Mouse (Mus musculus) layer of hippocampus, adult 9-11 months (tissue): ENCODE results near the gene Btbd9.

Experiments used
- DNase-seq: peaks from one replicate; pipeline ENCODE4 v3.0.0; 2022

Btbd9 gene

DNA sequence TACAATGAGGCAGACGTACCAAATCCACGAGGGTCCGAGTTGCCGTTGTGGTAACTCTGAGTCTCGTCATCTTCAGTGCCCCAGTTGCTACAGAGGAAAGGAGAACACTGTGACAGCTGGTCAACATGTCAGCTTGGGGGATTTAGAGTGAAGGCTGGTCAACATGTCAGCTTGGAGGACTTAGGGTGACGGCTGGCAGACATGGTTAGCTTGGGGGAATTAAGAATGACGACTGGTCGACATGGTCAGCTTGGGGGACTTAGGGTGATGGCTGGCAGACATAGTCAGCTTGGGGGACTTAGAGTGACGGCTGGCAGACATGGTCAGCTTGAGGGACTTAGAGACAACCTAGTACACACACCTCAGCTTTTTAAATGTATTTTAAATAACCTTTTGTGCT lies 21.5 kb upstream of the Btbd9 start:
- DNase-seq = no peak

DNA sequence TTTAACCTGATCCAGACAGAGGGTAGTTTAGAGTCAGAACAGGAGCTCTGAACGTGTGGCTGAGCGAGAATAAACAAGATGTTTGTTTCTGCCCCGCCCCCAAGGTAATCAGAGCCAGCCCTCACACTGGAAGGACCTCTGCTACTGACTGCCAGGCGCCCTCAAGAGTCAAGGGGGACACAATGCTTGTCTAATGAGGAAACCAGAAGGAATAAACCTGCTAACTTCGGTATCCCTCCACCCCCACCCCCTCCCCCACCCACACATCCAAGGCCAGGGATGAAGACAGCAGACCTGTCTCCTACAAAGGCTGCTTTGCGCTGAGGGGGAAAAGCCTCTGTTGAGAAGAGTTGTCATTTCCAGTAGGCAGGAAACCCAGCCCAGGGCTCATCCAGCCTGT lies 18.6 kb upstream of the Btbd9 start:
- no peak for DNase-seq

- no peak for DNase-seq
Observed at GRCm38 (mm10) chr17:30594407-30594806, 18.1 kb upstream of the Btbd9 start.

- DNase-seq = peak; percentile 72
Observed at GRCm38 (mm10) chr17:30590417-30591198, 14.3 kb upstream of the Btbd9 start.

- DNase-seq = peak; percentile 78
Observed at GRCm38 (mm10) chr17:30583258-30584001, 7.1 kb upstream of the Btbd9 start.

DNA sequence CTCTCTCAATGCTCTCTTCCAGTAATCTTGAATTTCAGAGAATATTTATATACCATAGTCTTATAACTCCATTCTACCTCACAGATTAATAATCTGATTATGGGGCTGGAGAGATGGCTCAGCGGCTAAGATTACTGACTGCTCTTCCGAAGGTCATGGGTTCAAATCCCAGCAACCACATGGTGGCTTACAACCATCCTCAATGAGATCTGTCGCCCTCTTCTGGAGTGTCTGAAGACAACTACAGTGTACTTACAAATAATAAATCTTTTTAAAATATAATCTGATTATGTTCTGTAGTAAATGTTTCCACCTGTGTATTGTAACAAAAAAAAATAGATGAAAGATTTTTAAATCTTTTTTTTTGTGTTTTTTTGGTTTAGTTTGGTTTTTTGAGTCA lies 6.0 kb upstream of the Btbd9 start:
- no peak for DNase-seq

DNA sequence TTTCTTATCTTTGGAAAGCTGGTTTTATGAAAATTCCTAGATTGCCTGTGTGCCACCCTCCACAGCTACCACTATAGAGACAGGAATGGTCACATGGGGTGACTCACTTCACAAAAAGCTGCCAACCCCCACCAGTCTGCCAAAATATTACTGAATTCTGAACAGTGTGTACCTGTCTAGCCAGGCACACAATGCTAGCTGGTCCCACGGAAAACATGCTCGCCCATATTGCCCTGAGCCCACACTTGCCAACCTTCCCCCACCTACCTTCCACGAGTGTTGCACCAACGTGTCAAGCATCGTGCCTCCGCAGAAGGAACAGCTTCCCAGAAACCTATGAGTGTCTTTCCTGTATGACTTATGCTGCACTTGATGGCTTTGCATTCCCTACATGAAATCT lies 4.9 kb upstream of the Btbd9 start:
- DNase-seq = peak; percentile 94

- DNase-seq = peak; percentile 84
Observed at GRCm38 (mm10) chr17:30580781-30581180, 4.5 kb upstream of the Btbd9 start.

DNA sequence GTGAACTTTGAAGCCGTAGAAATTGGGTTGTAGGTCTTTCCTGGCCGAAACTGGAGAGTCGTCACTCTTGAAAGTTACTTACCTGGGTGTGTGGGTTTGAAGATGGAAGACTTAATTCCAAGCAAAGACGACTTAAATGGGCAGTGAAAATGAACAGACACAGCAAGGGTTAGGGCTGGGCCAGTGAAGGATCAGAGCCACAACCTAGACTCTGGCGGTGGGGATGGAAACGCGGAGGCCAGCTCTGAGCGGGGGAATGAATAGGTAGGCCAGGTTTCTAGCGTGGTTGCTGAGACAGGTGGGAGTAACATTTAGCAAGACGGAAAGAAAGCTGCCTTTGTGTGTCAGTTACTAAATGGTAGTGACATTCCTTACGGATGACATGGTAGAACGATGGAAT lies 658 bp upstream of the Btbd9 start:
- no peak for DNase-seq

DNA sequence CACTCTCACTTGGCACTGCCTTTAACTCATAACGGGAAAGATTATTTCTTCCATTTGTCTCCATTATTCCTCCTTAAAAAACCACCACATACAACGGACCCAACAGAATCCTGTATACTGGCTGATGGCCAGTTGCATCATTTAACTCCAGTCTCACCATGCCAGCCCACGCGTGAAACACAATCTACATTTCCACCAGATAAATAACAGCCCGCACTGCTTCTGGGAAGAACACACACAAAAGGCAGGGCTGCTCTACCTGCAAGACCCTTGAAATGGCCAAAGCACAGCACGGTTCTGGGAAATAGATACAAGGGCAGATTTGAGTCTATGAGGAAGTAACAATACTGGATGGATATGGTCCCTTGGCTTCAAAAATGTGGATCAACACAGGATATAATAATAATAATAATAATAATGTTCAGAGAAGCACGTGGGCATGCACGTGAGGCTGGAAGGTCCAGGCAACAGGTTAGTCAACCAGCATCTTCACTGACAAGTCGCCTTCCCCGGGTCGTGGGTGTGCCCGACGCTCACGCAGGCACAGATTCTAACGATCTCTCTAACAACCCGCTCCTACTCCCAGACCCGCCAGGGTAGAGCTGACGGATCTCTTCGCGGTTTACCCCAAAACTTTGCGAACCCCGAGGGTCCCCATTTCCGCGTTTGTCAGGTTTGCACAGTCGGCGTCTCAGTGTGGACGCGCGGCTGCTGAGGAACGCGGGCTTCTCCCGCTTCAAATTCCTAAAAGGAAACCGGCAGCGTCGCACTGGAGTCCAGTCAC lies 975 bp downstream of the Btbd9 start:
- peak; percentile 68 for DNase-seq

- no peak for DNase-seq
Observed at GRCm38 (mm10) chr17:30574783-30575075, 1.6 kb downstream of the Btbd9 start.

GRCm38 (mm10) chr17:30573990-30574782 lies 2.1 kb downstream of the Btbd9 start:
- DNase-seq = no peak

- no peak for DNase-seq
Observed at GRCm38 (mm10) chr17:30570971-30571370, 5.3 kb downstream of the Btbd9 start.

DNA sequence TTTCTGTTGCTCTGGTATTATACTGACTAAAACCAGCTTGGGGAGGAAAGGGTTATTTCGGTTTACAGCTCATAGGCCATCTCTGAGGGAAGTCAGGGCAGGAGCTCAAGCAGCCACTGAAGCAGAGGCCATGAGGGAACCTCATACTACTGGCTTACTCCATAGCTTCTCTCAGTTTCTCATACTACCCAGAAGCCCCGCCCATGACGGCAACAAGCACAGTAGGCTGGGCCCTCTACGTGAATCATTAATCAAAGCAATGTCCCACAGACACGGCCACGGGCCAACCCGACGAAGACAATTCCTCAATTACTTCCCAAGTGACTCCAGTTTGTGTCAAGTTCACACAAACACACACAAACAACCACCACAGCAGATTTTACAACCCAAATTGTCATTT lies 6.1 kb downstream of the Btbd9 start:
- no peak for DNase-seq

GRCm38 (mm10) chr17:30568473-30568872 lies 7.8 kb downstream of the Btbd9 start:
- no peak for DNase-seq

DNA sequence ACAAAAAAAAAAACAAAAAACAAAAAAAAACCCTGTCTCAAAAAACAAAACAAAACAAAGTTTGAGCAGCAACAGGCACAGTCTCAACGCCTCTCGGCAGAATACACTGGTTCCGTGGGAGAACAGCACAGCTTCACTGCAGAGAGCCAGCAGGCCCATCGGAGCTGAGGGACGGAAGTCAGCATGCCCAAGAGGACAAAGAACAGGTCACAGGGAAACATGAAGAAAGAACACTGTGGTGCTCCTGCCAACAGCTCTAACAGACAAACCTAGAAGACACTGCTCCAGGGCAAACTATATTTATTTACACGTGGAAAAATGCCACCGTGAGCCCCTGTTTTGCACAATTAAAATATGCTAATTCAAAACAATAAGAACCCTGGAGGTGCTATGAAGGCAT lies 11.3 kb downstream of the Btbd9 start:
- no peak for DNase-seq

DNA sequence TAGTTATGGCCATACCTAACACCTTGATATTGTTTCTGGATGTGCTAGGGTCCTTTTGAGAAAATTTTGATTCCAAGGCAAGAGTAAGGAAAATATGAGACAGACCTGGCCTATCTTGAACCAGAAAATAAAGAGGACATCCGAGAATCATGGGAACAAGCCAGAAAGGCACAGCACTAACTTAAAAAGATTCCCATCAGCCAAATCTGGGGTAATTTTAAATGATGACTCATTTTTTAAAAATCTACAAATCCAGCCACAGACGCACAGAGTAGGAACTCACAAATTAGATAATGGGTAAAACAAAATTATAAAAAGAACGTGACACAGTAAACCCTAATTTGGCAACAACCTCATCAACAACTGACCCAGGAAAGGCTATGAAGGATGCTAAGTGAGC lies 11.9 kb downstream of the Btbd9 start:
- no peak for DNase-seq

- DNase-seq = no peak
Observed at GRCm38 (mm10) chr17:30563484-30564075, 12.7 kb downstream of the Btbd9 start.

- DNase-seq = no peak
Observed at GRCm38 (mm10) chr17:30562770-30563169, 13.5 kb downstream of the Btbd9 start.

DNA sequence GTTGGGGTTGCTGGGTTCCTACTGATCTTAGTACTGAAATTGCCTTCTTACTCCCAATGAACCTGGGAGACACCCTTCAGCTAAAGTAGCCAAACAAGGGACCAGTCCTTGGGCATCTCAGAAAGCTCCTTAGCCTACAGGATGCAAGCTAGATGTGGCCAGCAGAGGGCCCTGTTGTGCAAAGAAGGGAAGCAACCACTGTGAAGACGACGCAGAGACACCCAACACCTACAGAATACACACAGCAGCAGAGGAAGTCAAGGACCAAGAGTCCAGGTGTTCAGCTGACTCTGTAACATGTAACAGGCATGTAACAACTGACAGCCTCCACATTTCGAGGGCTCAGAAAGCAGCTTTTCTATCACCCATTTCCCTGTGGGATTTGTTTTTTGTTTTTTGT lies 16.8 kb downstream of the Btbd9 start:
- no peak for DNase-seq

- DNase-seq = no peak
Observed at GRCm38 (mm10) chr17:30558623-30559022, 17.7 kb downstream of the Btbd9 start.

- no peak for DNase-seq
Observed at GRCm38 (mm10) chr17:30556512-30556911, 19.8 kb downstream of the Btbd9 start.
